Mouse (Mus musculus): ENCODE measurements at regions not wholly inside any gene's neighbourhood (a gene's known extent, or its start where the extent isn't known, plus 50 kb on each side); places are given as distances from the start of the nearest gene placed in this dataset.

DNA sequence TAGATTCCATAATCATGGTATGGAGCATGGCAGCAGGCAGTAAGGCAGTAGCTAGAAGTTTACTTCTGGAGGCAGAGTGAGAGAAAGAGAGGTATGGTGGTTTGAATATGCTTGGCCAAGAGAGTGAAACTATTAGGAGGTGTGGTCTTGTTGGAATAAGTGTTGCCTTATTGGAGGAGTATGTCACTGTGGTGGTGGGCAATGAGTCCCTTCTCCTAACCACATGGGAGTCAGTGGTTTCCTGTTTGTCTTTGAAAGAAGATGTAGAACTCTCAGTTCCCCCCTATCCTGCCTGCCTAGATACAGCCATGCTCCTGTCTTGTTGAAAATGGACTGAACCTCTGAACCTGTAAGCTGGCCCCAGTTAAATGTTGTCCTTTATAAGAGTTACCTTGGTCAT lies 1152.4 kb downstream of the Pla2g4a start:
- no peak for DNase-seq (ENCODE audit: extremely low read depth, low read depth, low spot score)
- H3K27ac ChIP-seq (replicated peaks; ENCODE audit: insufficient read depth, low read depth, low read length) = no peak overlapping the region
- H3K4me1 ChIP-seq (ENCODE audit: control insufficient read depth, insufficient read depth, low read length) = no peaks in the 10 kb centered on the region
- H3K27me3 ChIP-seq (ENCODE audit: control insufficient read depth, insufficient read depth, low read length) = no peaks in the 10 kb centered on the region
- H3K9ac ChIP-seq (ENCODE audit: low read depth, low read length) = no peak overlapping the region
- H3K36me3 ChIP-seq (ENCODE audit: control insufficient read depth, insufficient read depth, low read length) = no peaks in the 10 kb centered on the region
- TF ChIP-seq POLR2A (IDR thresholded peaks at IDR 0.05; ENCODE audit: extremely low read depth, insufficient read depth, low read length) = no peak
- TF ChIP-seq CTCF (IDR thresholded peaks at IDR 0.05; ENCODE audit: low read depth, low read length) = no peak
- no peaks in the 10 kb centered on the region for H3K79me2 ChIP-seq (ENCODE audit: control insufficient read depth, insufficient read depth, low read length)
- no peak overlapping the region for H3K4me3 ChIP-seq (ENCODE audit: insufficient read depth, low read depth, low read length)

- no peak overlapping the region for H3K4me3 ChIP-seq (ENCODE audit: insufficient read depth, low read depth, low read length)
- no peak overlapping the region for H3K27ac ChIP-seq (replicated peaks; ENCODE audit: insufficient read depth, low read depth, low read length)
- H3K27me3 ChIP-seq (ENCODE audit: control insufficient read depth, insufficient read depth, low read length) = no peaks in the 10 kb centered on the region
- TF ChIP-seq POLR2A (IDR thresholded peaks at IDR 0.05; ENCODE audit: extremely low read depth, insufficient read depth, low read length) = no peak
- H3K79me2 ChIP-seq (ENCODE audit: control insufficient read depth, insufficient read depth, low read length) = no peaks in the 10 kb centered on the region
- H3K36me3 ChIP-seq (ENCODE audit: control insufficient read depth, insufficient read depth, low read length) = no peaks in the 10 kb centered on the region
- H3K4me1 ChIP-seq (ENCODE audit: control insufficient read depth, insufficient read depth, low read length) = no peaks in the 10 kb centered on the region
- H3K9ac ChIP-seq (ENCODE audit: low read depth, low read length) = no peak overlapping the region
- DNase-seq (ENCODE audit: extremely low read depth, low read depth, low spot score) = no peak
Observed at GRCm38 (mm10) chr1:148797110-148797509, 1164.0 kb downstream of the Pla2g4a start.

- Histone ChIP-seq H3K79me2 (ENCODE audit: control insufficient read depth, insufficient read depth, low read length) (no peaks in the 10 kb centered on the region), H3K27me3 (ENCODE audit: control insufficient read depth, insufficient read depth, low read length) (no peaks in the 10 kb centered on the region), H3K27ac (replicated peaks; ENCODE audit: insufficient read depth, low read depth, low read length) (no peak overlapping the region), H3K9ac (ENCODE audit: low read depth, low read length) (no peak overlapping the region), H3K4me3 (ENCODE audit: insufficient read depth, low read depth, low read length) (no peak overlapping the region), H3K36me3 (ENCODE audit: control insufficient read depth, insufficient read depth, low read length) (no peaks in the 10 kb centered on the region), H3K4me1 (ENCODE audit: control insufficient read depth, insufficient read depth, low read length) (no peaks in the 10 kb centered on the region)
- DNase-seq (ENCODE audit: extremely low read depth, low read depth, low spot score) = no peak
- TF ChIP-seq POLR2A (IDR thresholded peaks at IDR 0.05; ENCODE audit: extremely low read depth, insufficient read depth, low read length) (no peak), CTCF (IDR thresholded peaks at IDR 0.05; ENCODE audit: low read depth, low read length) (no peak)
Observed at GRCm38 (mm10) chr1:148750806-148751205, 1210.3 kb downstream of the Pla2g4a start.

DNA sequence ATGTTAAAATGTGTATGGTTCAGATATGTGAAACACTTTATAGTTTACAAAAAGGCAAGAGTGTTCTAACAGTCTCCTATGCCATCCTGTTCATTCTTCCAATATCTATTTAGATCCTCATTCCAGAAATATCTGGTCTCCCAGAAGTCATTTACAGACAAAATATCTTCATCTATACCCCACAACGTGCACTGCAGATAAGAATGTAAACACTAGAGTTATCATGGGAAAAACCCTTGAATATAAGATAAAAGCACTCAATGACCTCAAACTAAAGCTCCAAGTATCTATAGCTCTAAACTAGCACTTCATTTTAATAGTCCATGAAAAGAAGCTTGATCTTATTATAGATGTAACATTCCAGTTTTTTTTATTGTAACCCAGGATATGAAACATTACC lies 1239.0 kb downstream of the Pla2g4a start:
- no peaks in the 10 kb centered on the region for H3K4me1 ChIP-seq (ENCODE audit: control insufficient read depth, insufficient read depth, low read length)
- DNase-seq (ENCODE audit: extremely low read depth, low read depth, low spot score) = no peak
- H3K27me3 ChIP-seq (ENCODE audit: control insufficient read depth, insufficient read depth, low read length) = no peaks in the 10 kb centered on the region
- no peak overlapping the region for H3K4me3 ChIP-seq (ENCODE audit: insufficient read depth, low read depth, low read length)
- no peak overlapping the region for H3K9ac ChIP-seq (ENCODE audit: low read depth, low read length)
- no peaks in the 10 kb centered on the region for H3K79me2 ChIP-seq (ENCODE audit: control insufficient read depth, insufficient read depth, low read length)
- no peak overlapping the region for H3K27ac ChIP-seq (replicated peaks; ENCODE audit: insufficient read depth, low read depth, low read length)
- TF ChIP-seq POLR2A (IDR thresholded peaks at IDR 0.05; ENCODE audit: extremely low read depth, insufficient read depth, low read length) (no peak), CTCF (IDR thresholded peaks at IDR 0.05; ENCODE audit: low read depth, low read length) (no peak)
- no peaks in the 10 kb centered on the region for H3K36me3 ChIP-seq (ENCODE audit: control insufficient read depth, insufficient read depth, low read length)
- WGBS = 13% methylated on average over 1 of the region's 1 CpGs

DNA sequence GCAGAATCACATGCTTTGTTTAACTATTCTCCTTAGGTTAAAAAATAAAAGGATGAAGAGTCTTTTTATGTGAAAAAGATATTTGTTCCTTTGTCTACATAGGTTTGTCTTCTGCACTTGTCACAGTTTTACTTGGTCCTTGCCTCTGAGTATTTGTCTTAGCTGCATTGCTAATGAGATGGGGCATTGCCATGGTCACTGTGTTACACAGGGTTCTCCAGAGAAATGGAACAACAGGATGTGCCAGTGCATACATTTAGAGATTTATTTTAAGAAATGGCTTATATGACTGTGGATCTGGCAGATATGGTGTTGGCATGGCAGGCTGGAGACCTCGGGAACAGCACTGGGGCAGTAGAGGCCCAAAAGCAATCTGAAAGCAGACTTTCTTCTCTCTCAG lies 1239.7 kb downstream of the Pla2g4a start:
- DNase-seq (ENCODE audit: extremely low read depth, low read depth, low spot score) = no peak
- Histone ChIP-seq H3K36me3 (ENCODE audit: control insufficient read depth, insufficient read depth, low read length) (no peaks in the 10 kb centered on the region), H3K4me1 (ENCODE audit: control insufficient read depth, insufficient read depth, low read length) (no peaks in the 10 kb centered on the region), H3K79me2 (ENCODE audit: control insufficient read depth, insufficient read depth, low read length) (no peaks in the 10 kb centered on the region), H3K9ac (ENCODE audit: low read depth, low read length) (no peak overlapping the region), H3K27me3 (ENCODE audit: control insufficient read depth, insufficient read depth, low read length) (no peaks in the 10 kb centered on the region), H3K4me3 (ENCODE audit: insufficient read depth, low read depth, low read length) (no peak overlapping the region), H3K27ac (replicated peaks; ENCODE audit: insufficient read depth, low read depth, low read length) (no peak overlapping the region)
- TF ChIP-seq CTCF (IDR thresholded peaks at IDR 0.05; ENCODE audit: low read depth, low read length) = no peak
- no peak for TF ChIP-seq POLR2A (IDR thresholded peaks at IDR 0.05; ENCODE audit: extremely low read depth, insufficient read depth, low read length)
- 63% methylated on average over 1 of the region's 1 CpGs for WGBS

DNA sequence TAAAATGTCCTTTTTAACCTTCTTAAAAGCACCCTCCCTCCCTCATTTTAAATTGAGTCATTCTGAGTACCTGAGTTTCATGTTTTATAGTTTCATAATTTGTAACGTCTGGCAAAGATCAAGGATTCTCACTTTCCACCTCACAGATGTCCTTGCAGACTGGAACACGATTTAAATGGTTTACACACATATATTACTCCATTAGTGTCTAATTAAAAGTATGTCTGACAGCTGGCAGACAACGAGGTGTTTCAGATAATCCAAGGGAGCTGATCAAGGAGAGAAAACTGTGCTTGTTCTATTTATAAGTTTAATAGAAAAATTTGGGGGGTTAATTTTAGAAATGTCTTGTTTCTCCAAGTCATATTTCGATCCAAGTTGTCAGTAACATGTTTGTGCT lies 1240.1 kb downstream of the Pla2g4a start:
- H3K4me1 ChIP-seq (ENCODE audit: control insufficient read depth, insufficient read depth, low read length) = no peaks in the 10 kb centered on the region
- no peaks in the 10 kb centered on the region for H3K79me2 ChIP-seq (ENCODE audit: control insufficient read depth, insufficient read depth, low read length)
- no peaks in the 10 kb centered on the region for H3K27me3 ChIP-seq (ENCODE audit: control insufficient read depth, insufficient read depth, low read length)
- H3K9ac ChIP-seq (ENCODE audit: low read depth, low read length) = no peak overlapping the region
- TF ChIP-seq POLR2A (IDR thresholded peaks at IDR 0.05; ENCODE audit: extremely low read depth, insufficient read depth, low read length) = no peak
- TF ChIP-seq CTCF (IDR thresholded peaks at IDR 0.05; ENCODE audit: low read depth, low read length) = no peak
- no peaks in the 10 kb centered on the region for H3K36me3 ChIP-seq (ENCODE audit: control insufficient read depth, insufficient read depth, low read length)
- no peak overlapping the region for H3K4me3 ChIP-seq (ENCODE audit: insufficient read depth, low read depth, low read length)
- DNase-seq (ENCODE audit: extremely low read depth, low read depth, low spot score) = no peak
- 55% methylated on average over 4 of the region's 4 CpGs for WGBS
- no peak overlapping the region for H3K27ac ChIP-seq (replicated peaks; ENCODE audit: insufficient read depth, low read depth, low read length)
